Mouse (Mus musculus): Measurements from ENCODE around the gene Olfr1229. TPM values are rescaled to one million over a fixed set of nuclear protein-coding genes. Genes with fewer than 3 reads are reported as not detected.

Gene Olfr1229
- total and polyA plus RNA-seq, 3 experiments = not detected

- no peak for DNase-seq (ENCODE audit: low read depth, low spot score)
- no peaks in the 10 kb centered on the region; a peak in 1 of 4 replicates for H3K4me1 ChIP-seq (ENCODE audit: control insufficient read depth in 1 of 2, insufficient read depth in 2 of 2, low read length in 2 of 2)
- no peak within 1 kb of the TSS for H3K4me3 ChIP-seq (ENCODE audit: control insufficient read depth in 1 of 2, insufficient read depth in 1 of 2, low read depth in 2 of 2, low read length in 2 of 2)
- no peak within 1 kb of the TSS for H3K27ac ChIP-seq (ENCODE audit: control insufficient read depth, low read depth, low read length)
- no peaks in the 10 kb centered on the region for H3K9me3 ChIP-seq (replicated peaks; ENCODE audit: insufficient read depth, low read length)
- no peaks in the 10 kb centered on the region for H3K79me2 ChIP-seq (ENCODE audit: control insufficient read depth, insufficient read depth, low read length, poor library complexity)
- H3K36me3 ChIP-seq (ENCODE audit: control insufficient read depth in 1 of 2, insufficient read depth in 2 of 2, low read length in 2 of 2) = no peaks in the 10 kb centered on the region
- H3K27me3 ChIP-seq (ENCODE audit: control insufficient read depth in 1 of 2, insufficient read depth in 2 of 2, low read length in 2 of 2) = no peaks in the 10 kb centered on the region
- TF ChIP-seq BHLHE40 (IDR thresholded peaks at IDR 0.05; ENCODE audit: borderline replicate concordance, low read depth, low read length) (no peak), CTCF (IDR thresholded peaks at IDR 0.05 in 2 of 3, conservative IDR thresholded peaks at IDR 0.05 in 1 of 3; ENCODE audit: control insufficient read depth in 1 of 3, insufficient read depth in 1 of 3, low read depth in 2 of 3, low read length in 3 of 3, poor library complexity in 1 of 3, severe bottlenecking in 1 of 3) (no peak), JUND (IDR thresholded peaks at IDR 0.05; ENCODE audit: low read depth, low read length) (no peak), USF2 (IDR thresholded peaks at IDR 0.05; ENCODE audit: borderline replicate concordance in 1 of 2, insufficient read depth in 1 of 2, low read depth in 1 of 2, low read length in 2 of 2) (no peak), HCFC1 (IDR thresholded peaks at IDR 0.05; ENCODE audit: low read depth, low read length) (no peak), E2F4 (IDR thresholded peaks at IDR 0.05; ENCODE audit: borderline replicate concordance, low read depth, low read length) (no peak), POLR2AphosphoS5 (IDR thresholded peaks at IDR 0.05; ENCODE audit: borderline replicate concordance, low read depth, low read length) (no peak), SIN3A (IDR thresholded peaks at IDR 0.05; ENCODE audit: low read length) (no peak), TCF12 (IDR thresholded peaks at IDR 0.05; ENCODE audit: low read depth, low read length) (no peak)
- no peak within 1 kb of the TSS for H3K9ac ChIP-seq (ENCODE audit: control insufficient read depth, low read depth, low read length, poor library complexity, severe bottlenecking)
Measured at GRCm38 (mm10) chr2:89297168-89297567, 9.4 kb upstream of the Olfr1229 start, which contains the start of gene Olfr1230. Gene Olfr1230, minus strand, starts transcription at chr2:89297268.

GRCm38 (mm10) chr2:89253962-89254361 lies 33.9 kb downstream of the Olfr1229 start, which contains the start of gene Olfr1228:
Gene Olfr1228, minus strand, starts transcription at chr2:89254062.
- TF ChIP-seq ELF1 (IDR thresholded peaks at IDR 0.05; ENCODE audit: low read depth, low read length) = no peak
- no peak for TF ChIP-seq SIN3A (IDR thresholded peaks at IDR 0.05; ENCODE audit: low read length)
- TF ChIP-seq CHD1 (IDR thresholded peaks at IDR 0.05; ENCODE audit: low read depth, low read length) = no peak
- no peak for TF ChIP-seq UBTF (IDR thresholded peaks at IDR 0.05; ENCODE audit: borderline replicate concordance, insufficient read depth, low read depth, low read length)
- TF ChIP-seq MYB (IDR thresholded peaks at IDR 0.05; ENCODE audit: low read depth, low read length) = no peak
- TF ChIP-seq ZNF384 (IDR thresholded peaks at IDR 0.05; ENCODE audit: low read depth, low read length) = no peak
- no peak for TF ChIP-seq MAZ (IDR thresholded peaks at IDR 0.05; ENCODE audit: low read depth, low read length)
- TF ChIP-seq USF2 (IDR thresholded peaks at IDR 0.05; ENCODE audit: borderline replicate concordance in 1 of 2, insufficient read depth in 1 of 2, low read depth in 1 of 2, low read length in 2 of 2) = no peak
- TF ChIP-seq TAL1 (IDR thresholded peaks at IDR 0.05; ENCODE audit: low read length) = no peak
- no peaks in the 10 kb centered on the region for H3K9me3 ChIP-seq (replicated peaks; ENCODE audit: insufficient read depth, low read length)
- no peaks in the 10 kb centered on the region for H3K79me2 ChIP-seq (ENCODE audit: control insufficient read depth, insufficient read depth, low read length, poor library complexity)
- no peaks in the 10 kb centered on the region for H3K36me3 ChIP-seq (ENCODE audit: control insufficient read depth in 1 of 2, insufficient read depth in 2 of 2, low read length in 2 of 2)
- no peak within 1 kb of the TSS for H3K4me3 ChIP-seq (ENCODE audit: control insufficient read depth in 1 of 2, insufficient read depth in 1 of 2, low read depth in 2 of 2, low read length in 2 of 2)
- no peak for DNase-seq (ENCODE audit: low read depth, low spot score)
- H3K4me1 ChIP-seq (ENCODE audit: control insufficient read depth in 1 of 2, insufficient read depth in 2 of 2, low read length in 2 of 2) = no peaks in the 10 kb centered on the region
- H3K27ac ChIP-seq (ENCODE audit: control insufficient read depth, low read depth, low read length) = no peak within 1 kb of the TSS
- H3K9ac ChIP-seq (ENCODE audit: control insufficient read depth, low read depth, low read length, poor library complexity, severe bottlenecking) = no peak within 1 kb of the TSS
- H3K27me3 ChIP-seq (ENCODE audit: control insufficient read depth in 1 of 2, insufficient read depth in 2 of 2, low read length in 2 of 2) = no peaks in the 10 kb centered on the region

Other genes starting within 250 kb of the Olfr1229 start
- gene Olfr1218, start 226.8 kb downstream of the Olfr1229 start, total RNA-seq (2012; rRNA removed) = not detected in 2 replicates
- gene Olfr1218, start 226.8 kb downstream of the Olfr1229 start, polyA plus RNA-seq (2012; ENCODE audit: insufficient read depth in 1 of 2, insufficient read length in 2 of 2, low read depth in 1 of 2, low replicate concordance in 2 of 2, missing spikeins in 1 of 2) = not detected
- gene Olfr1219, start 204.5 kb downstream of the Olfr1229 start, total RNA-seq (2012; rRNA removed) = not detected in 2 replicates
- not detected for gene Olfr1219, start 204.5 kb downstream of the Olfr1229 start, polyA plus RNA-seq (2012; ENCODE audit: insufficient read depth in 1 of 2, insufficient read length in 2 of 2, low read depth in 1 of 2, low replicate concordance in 2 of 2, missing spikeins in 1 of 2)
- not detected in 2 replicates for gene Olfr1220, start 181.2 kb downstream of the Olfr1229 start, total RNA-seq (2012; rRNA removed)
- gene Olfr1220, start 181.2 kb downstream of the Olfr1229 start, polyA plus RNA-seq (2012; ENCODE audit: insufficient read depth in 1 of 2, insufficient read length in 2 of 2, low read depth in 1 of 2, low replicate concordance in 2 of 2, missing spikeins in 1 of 2) = not detected
- gene Olfr1221, start 170.7 kb downstream of the Olfr1229 start, total RNA-seq (2012; rRNA removed) = not detected in 2 replicates
- not detected for gene Olfr1221, start 170.7 kb downstream of the Olfr1229 start, polyA plus RNA-seq (2012; ENCODE audit: insufficient read depth in 1 of 2, insufficient read length in 2 of 2, low read depth in 1 of 2, low replicate concordance in 2 of 2, missing spikeins in 1 of 2)
- gene Olfr1222, start 155.0 kb downstream of the Olfr1229 start, total RNA-seq (2012; rRNA removed) = not detected in 2 replicates
- gene Olfr1222, start 155.0 kb downstream of the Olfr1229 start, polyA plus RNA-seq (2012; ENCODE audit: insufficient read depth in 1 of 2, insufficient read length in 2 of 2, low read depth in 1 of 2, low replicate concordance in 2 of 2, missing spikeins in 1 of 2) = not detected
- not detected in 2 replicates for gene Olfr1223, start 136.5 kb downstream of the Olfr1229 start, total RNA-seq (2012; rRNA removed)
- not detected for gene Olfr1223, start 136.5 kb downstream of the Olfr1229 start, polyA plus RNA-seq (2012; ENCODE audit: insufficient read depth in 1 of 2, insufficient read length in 2 of 2, low read depth in 1 of 2, low replicate concordance in 2 of 2, missing spikeins in 1 of 2)
- gene Olfr1224-ps1, start 123.9 kb downstream of the Olfr1229 start, total RNA-seq (2012; rRNA removed) = not detected in 2 replicates
- gene Olfr1224-ps1, start 123.9 kb downstream of the Olfr1229 start, polyA plus RNA-seq (2012; ENCODE audit: insufficient read depth in 1 of 2, insufficient read length in 2 of 2, low read depth in 1 of 2, low replicate concordance in 2 of 2, missing spikeins in 1 of 2) = not detected
- not detected in 2 replicates for gene Olfr1225, start 113.3 kb downstream of the Olfr1229 start, total RNA-seq (2012; rRNA removed)
- not detected for gene Olfr1225, start 113.3 kb downstream of the Olfr1229 start, polyA plus RNA-seq (2012; ENCODE audit: insufficient read depth in 1 of 2, insufficient read length in 2 of 2, low read depth in 1 of 2, low replicate concordance in 2 of 2, missing spikeins in 1 of 2)
- not detected in 2 replicates for gene Olfr1226, start 88.0 kb downstream of the Olfr1229 start, total RNA-seq (2012; rRNA removed)
- gene Olfr1226, start 88.0 kb downstream of the Olfr1229 start, polyA plus RNA-seq (2012; ENCODE audit: insufficient read depth in 1 of 2, insufficient read length in 2 of 2, low read depth in 1 of 2, low replicate concordance in 2 of 2, missing spikeins in 1 of 2) = not detected
- not detected in 2 replicates for gene Olfr1228, start 34.0 kb downstream of the Olfr1229 start, total RNA-seq (2012; rRNA removed)
- gene Olfr1228, start 34.0 kb downstream of the Olfr1229 start, polyA plus RNA-seq (2012; ENCODE audit: insufficient read depth in 1 of 2, insufficient read length in 2 of 2, low read depth in 1 of 2, low replicate concordance in 2 of 2, missing spikeins in 1 of 2) = not detected
- not detected in 2 replicates for gene Olfr1230, start 9.3 kb upstream of the Olfr1229 start, total RNA-seq (2012; rRNA removed)
- gene Olfr1230, start 9.3 kb upstream of the Olfr1229 start, polyA plus RNA-seq (2012; ENCODE audit: insufficient read depth in 1 of 2, insufficient read length in 2 of 2, low read depth in 1 of 2, low replicate concordance in 2 of 2, missing spikeins in 1 of 2) = not detected
- gene Olfr1231, start 19.1 kb upstream of the Olfr1229 start, total RNA-seq (2012; rRNA removed) = not detected in 2 replicates
- gene Olfr1231, start 19.1 kb upstream of the Olfr1229 start, polyA plus RNA-seq (2012; ENCODE audit: insufficient read depth in 1 of 2, insufficient read length in 2 of 2, low read depth in 1 of 2, low replicate concordance in 2 of 2, missing spikeins in 1 of 2) = not detected
- gene Olfr1232, start 41.7 kb upstream of the Olfr1229 start, total RNA-seq (2012; rRNA removed) = not detected in 2 replicates
- gene Olfr1232, start 41.7 kb upstream of the Olfr1229 start, polyA plus RNA-seq (2012; ENCODE audit: insufficient read depth in 1 of 2, insufficient read length in 2 of 2, low read depth in 1 of 2, low replicate concordance in 2 of 2, missing spikeins in 1 of 2) = not detected
- not detected in 2 replicates for gene Olfr1233, start 54.4 kb upstream of the Olfr1229 start, total RNA-seq (2012; rRNA removed)
- gene Olfr1233, start 54.4 kb upstream of the Olfr1229 start, polyA plus RNA-seq (2012; ENCODE audit: insufficient read depth in 1 of 2, insufficient read length in 2 of 2, low read depth in 1 of 2, low replicate concordance in 2 of 2, missing spikeins in 1 of 2) = not detected
- not detected in 2 replicates for gene Olfr1234, start 76.9 kb upstream of the Olfr1229 start, total RNA-seq (2012; rRNA removed)
- not detected for gene Olfr1234, start 76.9 kb upstream of the Olfr1229 start, polyA plus RNA-seq (2012; ENCODE audit: insufficient read depth in 1 of 2, insufficient read length in 2 of 2, low read depth in 1 of 2, low replicate concordance in 2 of 2, missing spikeins in 1 of 2)
- gene Olfr1238, start 121.7 kb upstream of the Olfr1229 start, total RNA-seq (2012; rRNA removed) = not detected in 2 replicates
- under 1 TPM in 1 of 2 experiments, not detected in 1; 0.01 TPM for gene Olfr1238, start 121.7 kb upstream of the Olfr1229 start, polyA plus RNA-seq (2012; ENCODE audit: insufficient read depth in 1 of 2, insufficient read length in 2 of 2, low read depth in 1 of 2, low replicate concordance in 2 of 2, missing spikeins in 1 of 2)
- gene Olfr1239, start 132.4 kb upstream of the Olfr1229 start, total RNA-seq (2012; rRNA removed) = not detected in 2 replicates
- gene Olfr1239, start 132.4 kb upstream of the Olfr1229 start, polyA plus RNA-seq (2012; ENCODE audit: insufficient read depth in 1 of 2, insufficient read length in 2 of 2, low read depth in 1 of 2, low replicate concordance in 2 of 2, missing spikeins in 1 of 2) = not detected
- not detected in 2 replicates for gene Olfr1240, start 155.0 kb upstream of the Olfr1229 start, total RNA-seq (2012; rRNA removed)
- gene Olfr1240, start 155.0 kb upstream of the Olfr1229 start, polyA plus RNA-seq (2012; ENCODE audit: insufficient read depth in 1 of 2, insufficient read length in 2 of 2, low read depth in 1 of 2, low replicate concordance in 2 of 2, missing spikeins in 1 of 2) = not detected
- gene Olfr1241, start 199.1 kb upstream of the Olfr1229 start, total RNA-seq (2012; rRNA removed) = not detected in 2 replicates
- not detected for gene Olfr1241, start 199.1 kb upstream of the Olfr1229 start, polyA plus RNA-seq (2012; ENCODE audit: insufficient read depth in 1 of 2, insufficient read length in 2 of 2, low read depth in 1 of 2, low replicate concordance in 2 of 2, missing spikeins in 1 of 2)
- gene Olfr1242, start 210.3 kb upstream of the Olfr1229 start, total RNA-seq (2012; rRNA removed) = not detected in 2 replicates
- not detected for gene Olfr1242, start 210.3 kb upstream of the Olfr1229 start, polyA plus RNA-seq (2012; ENCODE audit: insufficient read depth in 1 of 2, insufficient read length in 2 of 2, low read depth in 1 of 2, low replicate concordance in 2 of 2, missing spikeins in 1 of 2)
- not detected in 2 replicates for gene Olfr1243, start 243.5 kb upstream of the Olfr1229 start, total RNA-seq (2012; rRNA removed)
- not detected for gene Olfr1243, start 243.5 kb upstream of the Olfr1229 start, polyA plus RNA-seq (2012; ENCODE audit: insufficient read depth in 1 of 2, insufficient read length in 2 of 2, low read depth in 1 of 2, low replicate concordance in 2 of 2, missing spikeins in 1 of 2)

Data from MEL (cell line).